Mouse (Mus musculus) gastrocnemius, adult 2 months (tissue): ENCODE data around the gene Ubash3b. TPM values are rescaled to one million over a fixed set of nuclear protein-coding genes. Genes with fewer than 3 reads are reported as not detected.
A peak's percentile ranks its signal among the peaks of the same experiment; 100 is the strongest.

Experiments used
- DNase-seq: peaks from one replicate; pipeline ENCODE4 v3.0.0; 2022
- H3K27ac ChIP-seq: fragments of 200-600 bp; 2 replicates; pipeline ENCODE4 v1.8.1; 2022; ENCODE audit warnings: mild to moderate bottlenecking
- H3K4me3 ChIP-seq: fragments of 200-600 bp; 2 replicates; pipeline ENCODE4 v1.8.1; 2022; ENCODE audit warnings: mild to moderate bottlenecking, moderate library complexity
- CTCF ChIP-seq: fragments of 200-600 bp; IDR thresholded peaks from 2 replicates; pipeline ENCODE4 v1.8.1; 2022; ENCODE audit warnings: antibody characterized with exemption, mild to moderate bottlenecking, moderate library complexity
- intact Hi-C: fragments of 180-260 bp; cut with DNase I; formaldehyde crosslinking; loops from one replicate; pipeline ENCODE4 v1.15.1; 2025
- total RNA-seq, 2 experiments: library from RNA; stranded (reverse); gene quantifications; 2 replicates each; pipeline ENCODE4 v1.2.3; 2021

Ubash3b gene
- total RNA-seq, 2 experiments from 2014 or later = 0.33 to 0.45 TPM

DNA sequence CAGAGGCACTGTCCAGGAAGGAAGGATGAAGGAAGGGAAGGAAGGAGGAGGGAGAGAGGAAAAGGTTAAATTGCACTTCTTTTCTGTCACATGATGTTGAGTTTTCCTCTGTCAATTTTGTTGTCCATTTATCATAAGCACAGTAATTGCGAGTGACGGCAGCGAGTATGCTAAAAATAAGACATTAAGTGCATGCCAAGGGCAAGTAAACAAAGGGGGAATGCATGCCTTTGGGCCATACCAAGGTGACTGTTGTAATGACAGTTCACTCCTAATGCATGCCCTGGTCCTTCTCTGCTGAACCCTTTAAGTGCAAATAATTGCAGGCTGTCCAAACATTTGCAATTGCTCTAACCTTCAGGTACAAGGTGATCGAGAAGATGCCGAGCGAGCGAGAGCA, 70.3 kb downstream of the Ubash3b start:
- no peak overlapping the region for H3K27ac ChIP-seq
- no peak for TF ChIP-seq CTCF
- DNase-seq = no peak
- intact Hi-C loops = no loop called here
- no peak overlapping the region for H3K4me3 ChIP-seq

DNA sequence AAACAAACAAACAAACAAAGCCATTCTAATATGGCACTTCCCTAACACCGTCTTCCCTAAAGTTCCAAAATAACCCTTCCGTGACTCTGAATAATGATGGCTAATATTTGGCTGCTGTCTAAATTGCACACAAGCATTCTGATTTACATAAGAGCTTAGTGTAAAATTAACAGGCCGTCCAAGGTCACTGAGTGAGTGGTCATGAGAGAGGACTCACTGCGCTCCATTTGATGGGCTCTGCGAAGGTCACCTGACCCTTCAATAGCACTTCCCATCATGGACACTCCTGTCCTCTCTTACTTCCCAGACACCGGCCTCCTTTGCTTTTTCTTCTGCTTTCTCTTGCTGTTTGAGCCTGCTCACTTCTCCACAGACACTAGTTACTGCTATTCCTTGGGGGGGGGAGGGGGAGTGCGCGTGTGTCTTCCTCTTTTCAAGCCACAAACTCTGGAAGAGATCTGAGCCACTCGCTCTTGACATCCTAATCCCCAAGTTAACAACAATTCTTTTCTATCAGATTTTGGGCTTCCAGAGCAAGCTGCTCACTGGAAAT, 73.6 kb downstream of the Ubash3b start:
- TF ChIP-seq CTCF = no peak
- DNase-seq = no peak
- intact Hi-C loops = no loop called here
- Histone ChIP-seq H3K27ac (no peak overlapping the region), H3K4me3 (no peak overlapping the region)

DNA sequence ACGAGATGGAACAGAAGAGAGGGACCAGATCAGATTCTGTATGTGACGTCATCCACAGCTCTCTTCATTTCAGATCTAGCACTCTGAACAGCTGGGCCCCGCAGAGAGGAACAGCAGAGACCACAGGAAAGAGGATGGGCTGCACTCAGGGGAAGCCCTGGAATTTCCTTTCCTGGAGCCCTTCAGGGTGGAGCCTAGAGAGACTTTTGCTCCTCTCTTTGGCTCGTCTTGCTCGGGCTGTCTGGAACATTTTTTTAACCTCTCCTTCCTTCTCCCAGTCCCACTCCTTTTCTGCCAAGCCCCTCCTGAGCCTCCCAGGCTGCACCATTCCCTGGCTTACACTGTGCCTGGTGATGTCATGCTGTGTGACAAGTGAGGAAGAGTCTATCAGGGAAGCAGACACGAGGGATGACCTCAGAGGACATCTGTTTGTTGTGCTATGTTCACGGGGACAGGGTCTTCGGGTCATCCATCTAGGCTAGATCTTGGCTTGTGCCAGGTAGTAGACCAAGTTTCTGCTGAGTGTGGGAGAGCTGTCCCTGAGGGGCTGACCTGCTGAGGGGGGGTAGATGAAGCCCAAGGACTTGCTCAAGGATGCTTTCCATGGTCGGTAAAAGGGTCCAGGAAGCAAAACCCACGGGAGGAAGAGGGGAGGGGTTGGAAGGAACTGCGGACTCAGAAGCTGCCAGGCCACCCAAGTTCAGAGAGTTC, 77.2 kb downstream of the Ubash3b start:
- no peak for TF ChIP-seq CTCF
- H3K4me3 ChIP-seq = peak overlapping the region; percentile 11; the same call in 1 of the 2 replicates
- peak overlapping the region; percentile 38 for H3K27ac ChIP-seq
- intact Hi-C loops = no loop called here
- DNase-seq = peak; percentile 67

DNA sequence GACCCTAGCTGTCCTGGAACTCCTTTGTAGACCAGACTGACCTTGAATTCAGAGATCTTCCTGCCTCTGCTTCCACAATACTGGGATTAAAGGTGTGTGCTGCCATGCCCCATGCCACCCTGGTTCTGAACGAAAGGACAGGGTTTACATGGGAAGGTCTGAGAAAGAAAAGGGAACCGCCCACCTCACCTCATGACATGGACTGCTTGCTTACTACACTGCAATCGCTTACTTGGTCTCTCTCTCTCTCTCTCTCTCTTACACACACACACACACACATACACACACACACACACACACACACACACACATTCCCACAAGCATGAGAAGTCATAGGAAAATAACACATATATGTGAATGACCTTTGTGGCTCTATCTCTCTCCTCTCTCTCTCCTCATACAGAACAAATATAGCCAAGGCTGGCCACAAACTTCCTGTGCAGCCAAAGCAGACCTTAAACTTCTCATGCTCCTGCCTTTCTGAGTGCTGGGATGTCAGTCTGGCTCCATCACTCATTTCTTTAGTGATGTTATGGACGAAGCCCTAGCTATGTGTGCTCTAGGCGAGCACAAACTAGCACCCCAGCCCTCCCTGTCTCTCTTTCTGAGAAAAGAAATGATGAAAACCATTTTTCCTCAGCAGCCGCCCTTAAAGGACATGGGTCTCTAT, 78.0 kb downstream of the Ubash3b start:
- TF ChIP-seq CTCF = no peak
- intact Hi-C loops = no loop called here
- Histone ChIP-seq H3K4me3 (no peak overlapping the region), H3K27ac (peak overlapping the region; percentile 31; the same call in 1 of the 2 replicates)
- no peak for DNase-seq

DNA sequence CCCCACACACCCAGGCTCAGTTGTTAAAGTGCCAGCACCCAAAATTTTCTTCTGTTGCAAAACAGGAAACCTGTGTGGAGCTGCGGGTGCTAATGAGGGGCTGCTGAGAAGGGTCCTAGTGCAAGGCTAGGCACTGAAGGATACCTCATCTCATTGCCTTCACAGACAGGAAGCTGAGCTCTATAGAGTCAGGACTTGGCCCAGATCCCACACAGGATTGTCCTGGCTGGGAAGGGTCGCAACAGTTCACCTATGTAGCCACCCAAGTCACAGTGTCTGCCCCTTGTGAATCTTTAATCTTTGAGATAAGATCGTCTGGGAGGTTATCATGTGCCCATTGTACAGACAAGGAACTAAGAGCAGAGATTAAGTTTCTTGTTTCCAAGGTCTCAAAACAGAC, 78.6 kb downstream of the Ubash3b start:
- TF ChIP-seq CTCF = no peak
- Histone ChIP-seq H3K27ac (no peak overlapping the region), H3K4me3 (no peak overlapping the region)
- no peak for DNase-seq
- intact Hi-C loops = no loop called here

DNA sequence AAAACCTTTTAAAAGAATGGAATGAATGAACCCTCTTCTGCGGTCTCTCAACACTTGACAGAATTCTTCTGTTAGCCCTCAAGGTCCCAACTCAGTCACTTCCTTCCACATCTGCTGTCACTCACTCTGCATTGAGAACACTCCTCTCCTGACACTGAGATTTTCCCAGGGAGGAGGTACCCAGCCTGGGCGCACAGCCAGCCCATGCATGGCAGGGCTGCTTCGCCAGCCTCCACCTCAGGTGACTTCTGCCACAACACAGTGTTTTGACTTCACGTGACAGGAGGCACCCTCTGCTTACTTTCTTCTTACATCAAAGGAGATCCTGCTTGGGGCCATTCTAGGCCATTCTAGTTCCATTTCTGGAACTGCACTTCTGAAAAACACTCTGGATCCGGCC, 80.6 kb downstream of the Ubash3b start:
- no peak for DNase-seq
- Histone ChIP-seq H3K27ac (no peak overlapping the region), H3K4me3 (no peak overlapping the region)
- intact Hi-C loops = no loop called here
- no peak for TF ChIP-seq CTCF

DNA sequence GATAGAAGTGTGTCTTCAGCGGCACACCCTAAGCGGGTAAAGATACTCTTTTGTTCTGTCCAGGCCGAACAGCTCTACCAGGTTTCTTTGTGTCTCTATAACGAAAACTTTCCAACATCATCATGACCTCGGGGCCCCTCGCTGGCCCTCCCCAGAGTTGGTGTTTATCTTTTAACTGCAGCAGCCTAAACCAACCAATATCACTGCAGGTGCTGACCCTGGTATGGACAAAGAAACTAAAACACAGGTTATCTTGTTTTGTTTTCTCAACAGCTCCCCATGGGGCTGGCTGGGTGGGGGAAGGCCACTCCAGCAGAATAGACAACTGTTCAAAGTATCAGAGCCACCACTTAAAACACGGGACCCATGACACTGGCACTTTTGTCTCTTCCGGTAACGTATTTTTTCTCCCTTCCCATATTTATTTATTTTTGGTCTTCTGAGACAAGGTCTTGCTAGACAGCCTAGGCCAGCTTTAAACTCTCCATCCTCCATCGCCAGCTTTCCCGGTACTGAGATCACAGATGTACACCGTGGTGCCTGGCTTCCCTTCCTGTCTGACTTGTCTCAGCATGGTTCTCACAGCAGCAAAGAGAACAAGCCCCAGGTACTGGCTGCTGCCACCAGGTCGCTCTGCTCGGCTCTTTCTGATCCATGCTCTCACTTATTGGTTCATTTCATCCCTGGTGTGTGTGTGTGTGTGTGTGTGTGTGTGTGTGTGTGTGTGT, 81.9 kb downstream of the Ubash3b start:
- intact Hi-C loops = no loop called here
- no peak overlapping the region for H3K27ac ChIP-seq
- H3K4me3 ChIP-seq = no peak overlapping the region
- DNase-seq = no peak
- TF ChIP-seq CTCF = no peak

DNA sequence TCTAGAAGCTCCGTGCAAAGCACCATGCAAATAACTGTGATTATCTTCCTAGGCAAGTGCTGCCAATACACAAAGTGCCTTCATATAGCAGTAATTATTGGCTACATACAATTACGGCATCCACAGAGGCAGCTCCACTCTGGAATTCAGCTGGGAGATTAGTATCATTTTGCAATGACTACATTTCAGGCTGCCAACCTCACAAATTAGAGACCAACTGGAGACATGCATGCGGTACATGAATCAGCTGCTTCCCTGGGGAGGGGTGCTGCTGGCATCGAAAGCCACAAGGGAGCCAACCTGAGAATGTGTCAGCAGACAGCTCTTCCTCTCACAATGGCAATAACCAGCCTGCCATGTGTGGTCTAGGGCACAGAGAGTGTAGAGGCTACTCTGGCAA, 83.3 kb downstream of the Ubash3b start:
- intact Hi-C loops = no loop called here
- no peak for TF ChIP-seq CTCF
- no peak for DNase-seq

DNA sequence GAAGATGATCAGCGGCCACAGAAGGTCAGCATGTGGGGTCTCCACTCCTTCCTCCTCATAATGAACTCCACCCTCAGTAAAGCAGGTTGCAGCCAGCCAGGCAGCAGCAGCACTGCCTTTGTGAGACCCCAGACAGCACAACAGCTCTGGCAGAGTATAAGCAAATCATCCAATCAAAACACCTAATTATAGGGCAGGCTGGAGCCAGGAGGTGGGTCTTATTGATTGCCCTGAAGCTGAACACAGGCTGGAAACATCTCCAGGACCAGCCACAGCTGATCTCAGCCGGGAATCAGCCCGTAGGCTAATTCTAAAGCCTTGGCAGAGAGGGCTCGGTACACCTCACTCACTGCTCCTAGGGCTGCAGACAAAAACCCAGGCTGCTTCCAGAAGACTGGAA, 85.3 kb downstream of the Ubash3b start:
- H3K4me3 ChIP-seq = no peak overlapping the region
- TF ChIP-seq CTCF = no peak
- no peak for DNase-seq
- no peak overlapping the region for H3K27ac ChIP-seq
- intact Hi-C loops = no loop called here

More for the DNA sequence above, 83.3 kb downstream of the Ubash3b start:
- no peak overlapping the region for H3K4me3 ChIP-seq
- no peak overlapping the region for H3K27ac ChIP-seq

DNA sequence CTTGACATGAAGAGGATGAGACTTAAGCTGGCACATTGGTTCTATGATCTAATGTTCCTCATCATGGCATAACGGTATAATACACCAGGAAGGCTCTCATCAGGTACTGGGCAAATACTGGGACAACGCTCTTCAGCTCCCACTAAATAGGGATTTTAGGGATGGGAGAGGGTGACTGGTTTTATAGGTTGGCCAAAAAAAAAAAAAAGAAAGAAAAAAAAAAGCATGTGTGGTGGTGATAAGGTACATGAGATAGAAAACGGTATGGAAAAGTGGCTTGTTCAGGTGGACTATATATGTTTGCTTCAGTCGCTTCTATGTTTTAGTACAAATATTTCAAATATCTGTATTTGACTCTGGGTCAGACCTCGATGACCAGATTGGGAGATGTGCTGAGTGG, 86.0 kb downstream of the Ubash3b start:
- DNase-seq = no peak
- Histone ChIP-seq H3K27ac (no peak overlapping the region), H3K4me3 (no peak overlapping the region)
- no peak for TF ChIP-seq CTCF
- intact Hi-C loops = no loop called here

DNA sequence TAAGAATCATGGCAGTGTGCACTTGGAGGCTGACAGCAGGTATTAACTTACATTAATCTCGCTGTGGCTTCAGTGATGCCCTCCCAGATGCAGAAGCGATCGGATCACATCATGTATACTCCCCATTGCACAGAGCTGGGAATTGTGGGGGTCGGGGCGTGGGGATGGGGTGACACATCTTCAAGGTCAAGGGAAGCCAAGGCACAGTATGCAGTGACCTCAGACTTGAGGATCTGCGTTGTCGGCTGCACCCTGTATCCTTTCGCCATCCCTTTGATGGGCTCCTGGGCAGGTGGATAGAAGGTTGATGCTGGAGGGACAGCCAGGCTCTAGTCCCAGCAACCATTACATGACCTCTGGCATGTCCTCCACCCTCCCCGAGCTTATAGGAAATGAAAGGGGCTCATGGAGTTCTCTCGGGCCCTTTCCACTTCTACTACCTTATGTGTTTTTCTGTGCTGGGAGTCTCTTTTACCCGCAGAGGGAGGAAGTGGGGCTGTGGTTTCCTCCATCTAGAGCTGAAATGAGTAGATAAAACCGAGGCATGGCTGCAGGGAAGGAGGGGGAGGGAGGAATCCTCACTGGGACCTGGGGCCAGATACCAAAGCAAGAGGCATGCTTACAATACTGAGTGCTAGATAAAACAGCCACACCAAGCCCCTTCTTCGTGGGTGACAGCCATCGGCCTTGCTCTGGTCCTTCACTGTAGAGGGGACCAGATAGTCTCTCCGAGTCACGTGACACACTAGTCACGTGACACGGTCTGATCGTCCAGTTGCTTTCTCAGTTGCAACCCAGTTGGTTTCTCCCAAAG, 88.1 kb downstream of the Ubash3b start:
- intact Hi-C loops = no loop called here
- DNase-seq = no peak
- no peak for TF ChIP-seq CTCF
- Histone ChIP-seq H3K27ac (no peak overlapping the region), H3K4me3 (no peak overlapping the region)

DNA sequence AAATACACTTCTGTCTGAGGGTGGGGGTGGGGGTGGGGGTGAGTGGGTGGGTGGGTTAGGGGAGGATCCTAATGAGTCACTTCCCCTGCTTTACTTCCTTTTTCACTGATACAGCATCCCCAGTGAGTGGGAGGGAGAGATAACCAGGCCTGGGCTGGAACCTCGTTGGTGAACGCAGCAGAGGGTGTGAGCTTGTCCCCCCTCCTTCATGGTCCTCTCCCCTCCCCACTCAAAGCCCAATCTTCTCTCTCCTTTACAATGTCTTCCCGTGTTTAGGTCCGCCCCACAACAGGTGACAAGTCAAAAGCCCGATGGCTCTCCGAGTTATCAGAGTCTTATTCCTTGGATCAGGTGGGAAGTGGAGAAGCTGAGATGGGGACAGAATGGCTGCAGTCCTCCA, 88.7 kb downstream of the Ubash3b start:
- DNase-seq = no peak

More for the DNA sequence above, 88.7 kb downstream of the Ubash3b start:
- no peak overlapping the region for H3K4me3 ChIP-seq
- intact Hi-C loops = no loop called here
- no peak overlapping the region for H3K27ac ChIP-seq
- no peak for TF ChIP-seq CTCF
